Mouse (Mus musculus): ENCODE results near the gene Flot2.

The Flot2 gene

GRCm38 (mm10) chr11:78102958-78103747, 65.4 kb downstream of the Flot2 start:
- DNase-seq (ENCODE audit: low spot score in 2 of 2), result no peak

DNA sequence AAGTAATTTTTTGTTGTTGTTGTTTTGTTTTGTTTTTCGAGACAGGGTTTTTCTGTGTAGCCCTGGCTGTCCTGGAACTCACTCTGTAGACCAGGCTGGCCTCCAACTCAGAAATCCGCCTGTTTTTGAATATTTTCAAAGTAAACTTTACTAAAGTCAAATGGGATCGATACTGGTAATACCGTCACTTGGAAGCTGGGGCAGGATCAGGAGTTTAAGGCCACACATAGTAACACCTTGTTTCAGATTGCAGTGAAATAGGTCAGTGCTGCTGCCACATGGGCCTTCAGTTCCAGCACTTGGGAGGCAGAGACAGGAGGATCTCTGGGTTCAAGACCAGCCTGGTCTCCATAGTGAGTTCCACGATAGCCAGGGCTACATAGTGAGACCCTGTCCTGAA, 66.8 kb downstream of the Flot2 start:
- DNase-seq (ENCODE audit: low spot score in 2 of 2), result no peak

Measured in cerebellum, postnatal 4 days (tissue).